Mouse (Mus musculus): ENCODE measurements around the gene Sh3d21.

Gene Sh3d21

DNA sequence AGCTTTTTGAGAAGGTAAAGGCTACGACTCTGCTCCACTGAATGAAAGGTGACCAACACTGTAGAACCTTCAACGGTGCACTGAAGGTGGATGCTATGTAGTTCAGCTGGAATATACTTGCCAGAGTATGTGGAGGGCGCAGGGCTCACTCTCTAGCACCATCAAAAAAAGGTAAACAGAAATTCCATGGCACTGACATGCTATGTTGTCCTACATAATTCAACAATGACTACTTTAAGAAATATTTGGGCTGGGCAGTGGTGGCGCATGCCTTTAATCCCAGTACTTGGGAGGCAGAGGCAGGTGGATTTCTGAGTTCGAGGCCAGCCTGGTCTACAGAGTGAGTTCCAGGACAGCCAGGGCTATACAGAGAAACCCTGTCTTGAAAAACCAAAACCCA is 7.4 kb upstream of the Sh3d21 start:
- in situ Hi-C loops (cut with MboI, MseI), result loop anchor here in 1 of 2 experiments (25.0 kb wide), 1 partner anchor 1067 kb away; the partner anchor contains the start of gene Smim12

DNA sequence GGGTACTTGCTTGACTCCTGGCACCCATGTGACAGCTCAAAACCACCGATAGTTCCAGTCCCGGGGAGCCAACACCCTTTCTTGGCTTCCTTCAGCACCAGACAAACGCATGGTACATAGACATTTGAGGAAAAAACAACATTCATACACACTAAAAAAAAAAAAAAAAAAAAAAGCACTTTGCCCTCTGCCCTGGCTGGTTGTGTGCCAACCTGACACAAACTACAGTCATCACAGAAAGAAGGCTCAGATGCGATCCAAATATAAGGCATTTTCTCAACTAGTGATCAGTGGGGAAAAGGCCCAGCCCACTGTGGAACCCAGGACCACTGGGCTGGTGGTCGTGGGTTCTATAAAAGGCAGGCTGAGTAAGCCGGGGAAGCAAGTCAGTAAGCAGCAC is 5.6 kb upstream of the Sh3d21 start:
- in situ Hi-C loops (cut with MboI, MseI), result loop anchor here in 1 of 2 experiments (25.0 kb wide), 1 partner anchor 1068 kb away; the partner anchor contains the start of gene Smim12

DNA sequence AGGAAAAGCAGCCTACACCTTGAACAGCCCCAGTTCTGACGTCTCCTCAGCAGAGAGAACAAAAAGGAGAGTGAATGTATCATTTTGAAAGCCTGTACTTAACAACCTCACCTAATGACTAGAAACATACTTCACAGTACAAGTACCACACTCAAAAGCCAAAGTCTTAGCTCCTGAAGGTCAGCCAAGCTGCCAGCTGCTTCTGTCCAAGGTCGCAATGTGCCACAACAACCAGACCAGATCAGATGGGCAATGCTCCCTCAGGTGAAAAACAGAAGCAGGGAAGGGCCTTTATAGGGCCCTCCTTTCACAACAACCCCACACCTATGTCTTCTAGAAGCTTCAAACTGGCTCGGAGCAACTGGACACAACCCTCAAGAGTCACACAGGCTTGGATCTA is 2.8 kb upstream of the Sh3d21 start:
- in situ Hi-C loops (cut with MboI, MseI), result loop anchor here in 1 of 2 experiments (25.0 kb wide), 1 partner anchor 1071 kb away; the partner anchor contains the start of gene Smim12

DNA sequence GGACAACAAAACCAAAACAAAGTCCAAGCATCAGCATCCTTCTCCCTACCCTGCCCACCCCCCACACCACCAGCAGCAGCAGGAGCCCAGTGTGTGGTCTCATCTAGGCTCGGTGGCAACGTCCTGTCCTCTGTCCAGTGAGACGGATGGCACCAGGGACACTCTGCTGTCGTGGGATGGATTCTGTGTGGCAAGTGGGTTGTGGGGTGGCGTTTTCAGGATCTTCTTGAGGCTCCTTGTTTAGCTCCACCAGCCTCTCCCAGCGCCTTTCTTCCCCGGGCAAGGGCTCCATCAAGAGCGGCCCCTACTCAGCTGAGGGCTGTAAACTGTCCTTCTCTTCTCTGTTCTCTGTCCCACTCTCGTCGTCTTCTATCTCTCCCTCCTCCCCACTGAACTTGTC is 1.8 kb upstream of the Sh3d21 start:
- in situ Hi-C loops (cut with MboI, MseI), result loop anchor here in 1 of 2 experiments (25.0 kb wide), 1 partner anchor 1072 kb away; the partner anchor contains the start of gene Smim12

DNA sequence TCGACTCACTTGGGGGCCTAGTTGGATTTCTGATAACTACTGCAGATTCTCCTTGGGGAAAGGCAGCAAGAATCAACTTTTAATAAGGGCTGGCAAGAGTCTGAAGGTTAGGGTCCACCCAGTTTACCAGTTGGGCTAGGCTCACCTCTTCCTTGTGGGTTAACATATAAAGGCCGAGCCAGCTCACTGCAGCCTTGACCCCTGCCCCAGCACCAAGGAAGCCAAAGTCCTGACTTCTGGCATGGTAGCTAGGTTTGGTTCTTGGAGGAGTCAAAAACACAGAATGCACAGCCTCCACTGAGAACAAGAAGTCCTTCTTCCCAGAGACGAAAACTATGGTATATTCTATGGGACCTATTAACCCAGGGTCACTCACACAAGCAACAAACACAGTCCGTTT is 394 bp upstream of the Sh3d21 start:
- in situ Hi-C loops (cut with MboI, MseI), result loop anchor here in 1 of 2 experiments (25.0 kb wide), 1 partner anchor 1074 kb away; the partner anchor contains the start of gene Smim12

DNA sequence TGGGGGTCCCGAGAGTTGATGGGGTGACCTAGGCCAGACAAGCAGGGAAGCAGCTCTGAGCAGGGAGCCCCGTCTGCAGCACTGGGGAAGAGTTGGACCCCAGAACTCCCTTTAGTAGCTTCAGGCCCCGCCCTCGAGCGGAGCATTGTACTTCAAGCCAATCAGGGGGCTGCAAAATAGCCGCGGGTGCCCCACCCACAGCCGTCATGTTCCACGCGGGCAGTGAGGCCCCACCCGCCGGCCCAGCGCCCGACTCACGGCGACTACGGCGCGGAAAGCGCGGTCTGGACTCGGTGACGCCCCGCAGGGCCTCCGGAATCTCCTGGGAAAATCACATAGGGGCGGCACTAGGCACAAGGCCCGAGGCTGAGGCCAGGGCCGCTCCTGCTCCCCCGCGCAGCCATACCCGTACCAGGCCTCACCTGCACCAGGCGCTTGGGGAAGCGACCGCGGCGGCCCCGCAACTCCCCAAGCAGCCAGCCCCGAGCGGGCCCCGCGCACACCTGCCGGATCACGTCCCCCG is 686 bp downstream of the Sh3d21 start:
- in situ Hi-C loops (cut with MboI, MseI), result loop anchor here in 1 of 2 experiments (25.0 kb wide), 1 partner anchor 1075 kb away; the partner anchor contains the start of gene Smim12

DNA sequence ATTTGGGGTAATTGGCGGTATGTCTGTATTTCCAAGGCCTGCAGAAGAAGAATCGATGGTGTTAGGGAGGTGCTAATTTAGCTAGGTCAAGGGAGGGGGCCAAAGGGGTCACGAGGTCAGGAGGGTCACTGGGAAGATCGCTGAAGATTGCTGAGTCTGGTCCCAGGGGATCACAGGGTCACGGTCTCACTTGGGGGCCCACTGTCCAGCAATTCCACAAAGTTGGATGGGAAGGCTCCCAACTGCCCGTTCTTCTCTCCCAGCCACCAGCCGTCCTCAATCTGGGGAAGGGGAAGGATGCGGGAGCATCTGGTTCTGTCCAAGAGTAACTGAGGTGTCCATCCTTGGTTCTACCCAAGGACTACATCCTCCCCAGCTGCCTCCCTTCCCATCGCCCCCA is 1.3 kb downstream of the Sh3d21 start:
- in situ Hi-C loops (cut with MboI, MseI), result loop anchor here in 1 of 2 experiments (25.0 kb wide), 1 partner anchor 1075 kb away; the partner anchor contains the start of gene Smim12

DNA sequence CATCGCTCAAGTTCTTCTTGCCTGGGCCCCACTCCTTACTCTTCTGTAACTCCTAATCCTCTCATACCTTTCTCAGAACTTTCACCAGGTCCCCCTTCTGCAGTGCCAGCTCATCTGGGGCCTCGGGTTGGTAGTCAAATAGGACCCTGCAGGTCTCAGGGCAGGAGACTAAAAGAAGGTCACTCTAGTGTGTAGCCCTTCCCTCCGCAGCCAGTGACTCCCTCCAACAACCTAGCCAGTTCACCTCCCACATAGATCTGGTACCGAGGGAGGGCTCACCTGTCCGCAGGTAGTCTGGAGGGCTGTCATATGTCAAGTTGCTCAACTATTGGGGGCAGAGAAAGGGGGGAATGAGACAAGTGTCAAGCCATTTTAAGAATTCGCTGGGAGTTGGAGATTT is 1.8 kb downstream of the Sh3d21 start:
- in situ Hi-C loops (cut with MboI, MseI), result loop anchor here in 1 of 2 experiments (25.0 kb wide), 1 partner anchor 1076 kb away; the partner anchor contains the start of gene Smim12

DNA sequence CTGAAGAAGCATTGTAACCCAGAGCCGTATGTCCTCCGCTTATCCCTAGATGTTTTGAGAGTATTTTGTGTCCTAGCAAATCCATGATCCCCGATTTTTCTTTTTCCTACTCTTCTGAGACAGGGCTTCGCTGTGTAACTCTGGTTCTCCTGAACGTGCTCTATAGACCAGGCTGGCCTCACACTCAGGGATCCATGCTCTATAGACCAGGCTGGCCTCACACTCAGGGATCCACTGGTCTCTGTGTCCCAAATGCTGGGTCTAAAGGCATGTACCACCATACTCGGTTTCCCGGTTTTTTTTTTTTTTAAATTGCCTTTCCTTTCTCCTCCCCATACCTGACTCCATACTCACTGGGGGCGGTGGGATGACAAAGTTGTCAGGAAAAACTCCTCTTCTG is 2.3 kb downstream of the Sh3d21 start:
- in situ Hi-C loops (cut with MboI, MseI), result loop anchor here in 1 of 2 experiments (25.0 kb wide), 1 partner anchor 1076 kb away; the partner anchor contains the start of gene Smim12

DNA sequence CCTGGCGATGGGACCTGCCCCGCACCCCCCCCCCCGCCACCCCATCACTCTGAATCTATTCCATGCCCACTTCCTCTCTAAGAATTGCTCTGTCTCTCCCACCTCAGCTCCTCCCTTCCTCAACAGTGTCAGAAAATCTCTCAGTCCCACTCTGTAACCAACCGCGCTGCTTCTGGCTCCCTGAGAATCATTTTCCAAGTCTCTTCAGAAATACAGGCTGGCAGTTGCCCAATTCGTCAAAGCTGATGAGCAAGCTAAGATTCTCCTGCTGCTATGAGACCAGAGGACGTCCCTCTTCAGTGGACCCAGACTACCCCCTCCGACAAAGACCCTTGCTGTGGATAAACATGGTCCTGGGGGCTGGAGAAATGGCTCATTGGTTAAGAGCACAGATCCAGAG is 3.8 kb downstream of the Sh3d21 start:
- in situ Hi-C loops (cut with MboI, MseI), result loop anchor here in 1 of 2 experiments (25.0 kb wide), 1 partner anchor 1078 kb away; the partner anchor contains the start of gene Smim12

DNA sequence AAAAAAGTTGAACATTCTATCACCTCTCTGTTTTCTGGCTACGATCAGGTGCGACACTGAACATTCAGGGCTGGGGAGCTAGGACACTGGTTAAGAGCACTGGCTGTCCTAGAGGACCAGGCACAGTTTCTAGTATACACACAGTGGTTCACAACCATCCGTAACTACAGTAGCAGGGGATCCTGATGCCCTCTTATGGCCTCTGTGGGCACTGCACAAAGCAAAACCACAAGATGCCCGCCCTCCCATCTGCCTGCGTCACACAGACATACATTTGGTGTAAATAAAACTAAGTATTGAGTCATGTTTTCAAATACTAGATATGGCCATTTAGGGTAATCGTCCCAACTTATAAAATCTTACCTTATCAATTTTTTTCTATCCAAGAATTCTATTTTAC is 5.7 kb downstream of the Sh3d21 start:
- in situ Hi-C loops (cut with MboI, MseI), result loop anchor here in 1 of 2 experiments (25.0 kb wide), 1 partner anchor 1080 kb away; the partner anchor contains the start of gene Smim12

DNA sequence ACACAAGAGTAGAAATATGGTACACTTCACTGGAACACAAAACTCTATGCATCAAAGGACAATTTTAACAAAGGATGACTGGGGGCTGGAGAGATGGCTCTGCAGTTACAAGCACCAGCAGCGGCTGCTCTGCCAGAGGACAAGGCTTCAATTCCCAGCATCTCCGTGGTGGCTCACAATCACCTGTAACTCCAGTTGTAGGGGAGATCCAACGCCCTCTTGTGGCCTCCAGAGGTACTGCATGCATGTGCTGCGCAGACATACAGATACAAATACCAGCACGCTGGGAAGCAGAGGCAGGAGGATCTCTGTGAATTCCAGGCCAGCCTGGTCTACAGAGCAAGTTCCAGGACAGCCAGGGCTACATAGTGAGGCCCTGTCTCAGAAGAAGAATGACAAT is 6.7 kb downstream of the Sh3d21 start:
- in situ Hi-C loops (cut with MboI, MseI), result loop anchor here in 1 of 2 experiments (25.0 kb wide), 1 partner anchor 1081 kb away; the partner anchor contains the start of gene Smim12

DNA sequence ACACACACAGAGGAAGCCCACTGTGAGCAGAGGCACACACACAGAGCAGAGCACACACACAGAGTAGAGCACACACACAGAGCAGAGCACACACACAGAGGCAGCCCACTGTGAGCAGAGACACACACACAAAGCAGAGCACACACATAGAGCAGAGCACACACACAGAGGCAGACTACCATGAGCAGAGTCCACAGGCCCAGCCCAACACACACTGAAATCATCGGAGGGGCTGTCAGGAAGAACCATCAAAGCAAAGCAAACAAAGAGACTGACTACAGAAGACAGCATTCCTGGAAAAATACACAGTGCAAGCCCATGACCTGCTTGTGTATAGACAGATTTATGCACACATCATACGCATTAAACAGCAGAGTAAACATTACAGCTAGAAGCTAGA is 7.4 kb downstream of the Sh3d21 start:
- in situ Hi-C loops (cut with MboI, MseI), result loop anchor here in 1 of 2 experiments (25.0 kb wide), 1 partner anchor 1081 kb away; the partner anchor contains the start of gene Smim12

DNA sequence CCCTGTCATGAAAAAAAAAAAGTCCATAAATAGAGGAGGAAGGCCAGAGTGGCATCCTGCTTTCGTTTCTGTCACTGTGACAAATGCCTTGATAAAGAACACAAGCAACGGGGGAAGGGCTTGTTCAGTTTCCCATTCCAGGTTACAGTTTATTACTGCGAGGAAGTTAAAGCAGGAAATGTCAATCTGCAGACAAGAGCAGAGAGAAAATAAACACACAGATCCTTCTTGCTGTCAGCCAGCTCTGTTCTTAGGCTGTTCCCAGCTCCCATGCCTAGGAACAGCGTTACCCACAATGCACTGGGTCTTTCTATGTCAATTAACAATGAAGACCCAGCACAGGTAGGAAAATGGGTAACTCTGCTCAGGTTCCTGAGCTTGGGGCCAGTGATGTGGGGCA is 8.1 kb downstream of the Sh3d21 start:
- in situ Hi-C loops (cut with MboI, MseI), result loop anchor here in 1 of 2 experiments (25.0 kb wide), 1 partner anchor 1082 kb away; the partner anchor contains the start of gene Smim12

DNA sequence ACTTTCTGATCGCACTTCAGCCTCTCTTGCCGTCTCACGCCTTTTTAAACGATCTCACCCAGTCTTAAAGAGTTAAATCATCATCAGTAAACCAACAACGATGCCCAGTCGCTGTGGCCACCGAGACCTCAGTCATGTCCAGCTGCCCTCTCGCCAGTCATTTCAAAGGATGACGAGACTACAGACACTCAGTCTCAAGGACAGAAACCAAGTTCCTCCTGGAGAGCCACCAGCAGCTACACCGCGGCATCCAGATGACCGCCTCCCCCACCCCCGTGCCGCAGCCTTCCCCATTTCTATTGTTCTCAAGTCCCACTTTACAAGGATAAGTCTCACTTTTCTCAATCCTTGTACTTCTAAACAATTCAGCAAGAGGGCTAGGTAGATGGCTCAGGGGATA is 10.4 kb downstream of the Sh3d21 start:
- in situ Hi-C loops (cut with MboI, MseI), result loop anchor here (5.0 to 25.0 kb wide), 2 partner anchors 66 to 1084 kb away; partner anchors contain the start of gene Smim12 (in 1 of the 2)

DNA sequence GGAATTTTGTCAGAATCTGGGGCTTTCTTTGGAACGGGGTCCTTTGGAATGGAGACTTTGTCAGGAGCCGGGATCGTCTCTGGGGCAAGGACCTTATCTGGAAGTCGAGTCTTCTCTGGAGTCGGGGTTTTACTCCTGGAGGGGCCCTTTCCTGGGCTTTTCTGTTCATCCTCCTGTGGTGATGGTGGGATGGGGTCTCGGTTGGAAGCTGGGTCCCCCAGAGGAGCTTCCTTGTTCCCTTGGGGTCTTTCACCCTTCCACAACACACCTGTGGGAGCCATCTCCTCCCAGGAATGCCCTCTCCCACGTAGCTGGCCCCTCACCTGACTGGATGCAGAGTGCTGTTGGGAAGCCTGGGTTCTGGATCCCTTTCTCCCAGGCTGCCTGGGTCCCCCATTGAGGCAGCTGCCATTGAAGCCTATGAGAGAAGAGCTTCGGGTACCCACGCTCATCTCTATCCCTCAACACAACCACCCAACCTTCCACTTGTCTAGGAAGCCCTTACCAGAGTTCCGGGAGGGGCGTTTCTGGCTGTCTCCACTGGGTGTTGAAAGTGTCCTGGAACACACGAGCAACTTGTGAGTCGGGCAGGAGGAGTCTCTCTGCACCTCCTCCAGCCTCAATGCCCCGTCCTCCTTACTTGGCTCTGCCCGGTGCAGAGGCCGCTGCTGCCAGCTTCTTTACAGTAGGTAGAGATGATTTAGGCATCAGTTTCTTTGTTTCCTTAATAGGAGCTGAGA is 11.4 kb downstream of the Sh3d21 start:
- in situ Hi-C loops (cut with MboI, MseI), result loop anchor here (5.0 to 25.0 kb wide), 2 partner anchors 65 to 1085 kb away; partner anchors contain the start of gene Smim12 (in 1 of the 2)

DNA sequence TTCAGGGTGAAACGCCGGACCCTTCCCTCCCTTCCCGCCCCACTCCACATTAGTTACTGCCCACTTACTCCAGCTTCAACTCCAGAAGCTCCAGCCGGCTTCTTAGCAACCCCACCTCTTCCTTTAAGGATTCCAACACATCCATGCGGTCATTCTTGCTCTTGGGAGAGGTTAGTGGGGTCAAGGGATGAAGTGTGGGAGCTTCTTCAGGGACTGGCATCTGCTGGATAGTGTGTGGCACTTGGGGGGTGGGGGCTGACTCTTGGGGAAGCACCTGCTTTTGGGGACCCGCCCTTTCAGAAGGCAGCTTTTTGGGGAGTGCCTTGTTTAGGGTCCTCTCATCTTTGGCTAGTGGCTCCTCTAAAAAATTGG is 12.4 kb downstream of the Sh3d21 start:
- in situ Hi-C loops (cut with MboI, MseI), result loop anchor here (5.0 to 25.0 kb wide), 2 partner anchors 64 to 1086 kb away; partner anchors contain the start of gene Smim12 (in 1 of the 2)

DNA sequence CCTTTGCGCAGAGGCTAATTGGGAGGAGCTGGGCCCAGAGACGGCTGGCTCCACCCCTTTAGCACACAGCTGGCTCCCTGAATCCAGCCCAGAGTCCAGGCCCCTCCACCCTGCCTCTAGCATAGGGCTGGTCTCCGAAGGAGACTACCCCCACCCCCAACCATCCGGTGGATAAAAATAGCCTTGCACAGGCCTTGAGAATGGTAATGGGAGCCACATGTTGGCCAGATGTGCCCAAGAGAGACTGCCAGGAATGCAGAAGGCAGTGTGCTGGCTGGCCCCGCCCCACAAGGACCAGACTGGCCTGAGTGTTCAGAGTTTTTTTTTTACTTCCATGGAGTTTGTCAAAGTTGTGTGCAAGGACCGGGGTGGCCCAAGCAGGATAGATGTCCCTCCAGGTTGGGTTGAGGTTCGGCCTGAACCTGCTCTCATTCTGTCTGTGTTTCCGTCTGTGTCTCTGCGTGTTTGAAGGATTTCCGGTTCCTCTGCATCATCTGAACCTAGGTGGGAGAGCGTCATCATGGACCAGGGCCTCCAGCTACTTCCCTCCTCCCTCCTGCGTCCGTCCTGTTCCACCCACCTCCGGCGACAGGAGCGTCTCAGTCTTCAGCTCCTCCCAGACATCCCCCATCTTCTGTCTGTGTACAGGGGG is 12.9 kb downstream of the Sh3d21 start:
- in situ Hi-C loops (cut with MboI, MseI), result loop anchor here (5.0 to 25.0 kb wide), 2 partner anchors 63 to 1087 kb away; partner anchors contain the start of gene Smim12 (in 1 of the 2)

DNA sequence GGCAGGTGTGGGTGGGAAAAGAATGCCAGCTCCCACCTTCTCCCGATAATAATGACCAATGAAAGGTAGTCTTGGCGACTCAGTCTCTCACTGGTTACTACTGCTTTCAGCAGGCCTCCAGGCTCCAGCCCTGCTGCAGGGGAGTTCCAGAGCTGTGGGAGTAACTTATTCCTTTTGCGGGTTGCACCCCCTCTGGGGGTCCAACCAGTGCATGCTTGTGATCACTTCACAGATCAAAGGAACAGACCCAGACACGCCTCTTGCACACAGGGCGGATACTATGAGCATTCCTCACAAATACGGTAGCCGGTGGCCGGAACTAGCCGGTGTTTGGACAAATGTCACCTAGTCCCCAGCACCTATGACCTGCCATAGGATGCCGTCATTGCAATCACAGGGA is 13.5 kb downstream of the Sh3d21 start:
- in situ Hi-C loops (cut with MboI, MseI), result loop anchor here (5.0 to 25.0 kb wide), 2 partner anchors 62 to 1088 kb away; partner anchors contain the start of gene Smim12 (in 1 of the 2)

DNA sequence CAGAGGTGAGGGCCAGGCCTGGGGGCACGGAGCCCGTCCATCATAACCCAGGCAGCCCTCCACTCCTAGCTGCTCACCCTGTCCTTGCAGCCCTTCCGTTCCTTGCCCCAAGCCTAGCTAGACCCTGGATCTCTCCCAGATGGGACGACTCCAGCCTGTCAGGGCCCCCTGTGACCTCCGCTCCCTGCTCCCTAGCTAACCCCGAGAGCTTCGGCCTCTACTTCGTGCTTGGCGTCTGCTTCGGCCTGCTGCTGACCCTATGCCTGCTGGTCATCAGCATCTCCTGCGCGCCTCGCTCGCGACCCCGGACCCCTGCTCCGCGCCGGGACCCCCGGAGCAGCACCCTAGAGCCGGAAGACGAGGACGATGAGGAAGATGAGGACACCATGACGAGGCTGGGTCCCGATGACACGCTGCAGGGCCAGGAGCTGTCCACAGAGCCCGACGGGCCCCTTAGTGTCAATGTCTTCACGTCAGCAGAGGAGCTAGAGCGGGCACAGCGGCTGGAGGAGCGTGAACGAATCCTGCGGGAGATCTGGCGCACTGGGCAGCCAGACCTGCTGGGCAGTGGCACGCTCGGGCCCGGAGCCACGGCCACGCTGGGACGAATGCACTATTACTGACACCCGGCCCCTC is 14.1 kb downstream of the Sh3d21 start:
- in situ Hi-C loops (cut with MboI, MseI), result no loop called here

Measured in T-helper 17 cell (primary cell).